Mouse (Mus musculus) lung, postnatal 0 days (tissue): ENCODE data around the gene Cyb5r3. TPM values are rescaled to one million over a fixed set of nuclear protein-coding genes. Genes with fewer than 3 reads are reported as not detected.

Source experiments
- ATAC-seq: fragments of 200-750 bp; cut with Nextera tagmentation; 2 replicates; pipeline ENCODE4 v1.8.0; 2017; ENCODE audit warnings: moderate library complexity
- DNase-seq: peaks from one replicate; pipeline ENCODE4 v3.0.0-alpha.2; 2016; ENCODE audit warnings: low spot score
- H3K27ac ChIP-seq: fragments of 300-500 bp; sonication (generic); 2 replicates; pipeline ENCODE4 v1.5.1; 2014; ENCODE audit warnings: antibody characterized with exemption, mild to moderate bottlenecking, low read length, mixed read lengths
- H3K27me3 ChIP-seq: fragments of 300-500 bp; sonication (generic); replicated peaks from 2 replicates; pipeline ENCODE4 v1.6.1; 2014; ENCODE audit warnings: low read length, mixed read lengths; ENCODE audit not compliant: insufficient read depth
- H3K36me3 ChIP-seq: fragments of 300-500 bp; sonication (generic); 2 replicates; pipeline ENCODE4 v1.6.1; 2014; ENCODE audit warnings: low read length, mixed read lengths; ENCODE audit not compliant: insufficient read depth
- H3K4me1 ChIP-seq: fragments of 300-500 bp; sonication (generic); 2 replicates; pipeline ENCODE4 v1.6.1; 2014; ENCODE audit warnings: antibody characterized with exemption, low read depth, low read length, mixed read lengths; ENCODE audit not compliant: insufficient read depth
- H3K4me2 ChIP-seq: fragments of 300-500 bp; sonication (generic); replicated peaks from 2 replicates; pipeline ENCODE4 v1.6.1; 2014; ENCODE audit warnings: low read depth, mild to moderate bottlenecking, low read length, moderate library complexity, mixed read lengths
- H3K4me3 ChIP-seq: fragments of 300-500 bp; sonication (generic); 2 replicates; pipeline ENCODE4 v1.5.1; 2014; ENCODE audit warnings: low read depth, low read length
- H3K9ac ChIP-seq: fragments of 300-500 bp; sonication (generic); replicated peaks from 2 replicates; pipeline ENCODE4 v1.6.1; 2014; ENCODE audit warnings: low read depth, mild to moderate bottlenecking
- H3K9me3 ChIP-seq: fragments of 300-500 bp; sonication (generic); 2 replicates; pipeline ENCODE4 v1.6.1; 2016; ENCODE audit warnings: low read length, mixed read lengths
- CTCF ChIP-seq: IDR thresholded peaks from 2 replicates; pipeline ENCODE4 v1.5.1; 2016; ENCODE audit warnings: antibody characterized with exemption, mild to moderate bottlenecking
- EP300 ChIP-seq: IDR thresholded peaks from 2 replicates; pipeline ENCODE4 v1.6.1; 2016; ENCODE audit warnings: antibody characterized with exemption, mild to moderate bottlenecking, control low read depth
- WGBS: fragments of 180-500 bp; shearing (Covaris S2); extraction: QIAGEN DNeasy Blood & Tissue Kit; methylation state at CpG from one replicate; pipeline ENCODE4 v1.1.7; 2014; 5-methylcytosine and 5-hydroxymethylcytosine counted together
- polyA plus RNA-seq: library from polyadenylated mRNA; unstranded; fragments of >200 nt; fragmentation: Nextera tagmentation; extraction: Ambion mirVana; gene quantifications from 2 replicates; pipeline ENCODE4 v1.2.1, GENCODE M21; 2015

Cyb5r3 gene
- polyA plus RNA-seq, 1 experiment from 2014 or later, result 183 TPM

DNA sequence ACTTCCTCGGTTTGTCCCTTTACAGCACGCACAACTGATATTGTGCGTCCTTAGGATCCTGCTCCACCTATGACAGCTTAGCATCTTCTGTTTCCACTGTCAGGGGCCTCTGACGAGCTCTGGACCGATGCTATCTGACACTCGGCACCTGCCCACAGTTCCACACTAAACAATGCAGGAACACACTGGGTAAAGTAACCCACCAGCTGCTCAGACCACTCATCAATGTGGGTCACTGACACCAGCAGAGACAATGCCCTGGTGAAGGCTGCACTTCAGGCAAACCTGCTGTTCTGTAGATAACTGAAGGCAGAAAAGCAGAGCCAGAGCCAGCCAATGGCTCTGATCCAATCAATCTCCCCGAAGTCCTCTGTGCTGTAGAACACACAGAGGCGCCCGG is 45.8 kb downstream of the Cyb5r3 start:
- DNase-seq, result no peak
- TF ChIP-seq EP300 (no peak), CTCF (no peak)
- Histone ChIP-seq H3K27ac (no peak overlapping the region), H3K9me3 (no peaks in the 10 kb centered on the region), H3K27me3 (no peaks in the 10 kb centered on the region), H3K4me2 (no peak overlapping the region), H3K4me3 (no peak overlapping the region), H3K4me1 (peaks cover 3% of the 10 kb centered on the region; the same call in 1 of the 2 replicates), H3K36me3 (peaks cover 44% of the 10 kb centered on the region), H3K9ac (no peak overlapping the region)
- ATAC-seq, result no peak
- 90% methylated on average over 9 of the region's 9 CpGs for WGBS

DNA sequence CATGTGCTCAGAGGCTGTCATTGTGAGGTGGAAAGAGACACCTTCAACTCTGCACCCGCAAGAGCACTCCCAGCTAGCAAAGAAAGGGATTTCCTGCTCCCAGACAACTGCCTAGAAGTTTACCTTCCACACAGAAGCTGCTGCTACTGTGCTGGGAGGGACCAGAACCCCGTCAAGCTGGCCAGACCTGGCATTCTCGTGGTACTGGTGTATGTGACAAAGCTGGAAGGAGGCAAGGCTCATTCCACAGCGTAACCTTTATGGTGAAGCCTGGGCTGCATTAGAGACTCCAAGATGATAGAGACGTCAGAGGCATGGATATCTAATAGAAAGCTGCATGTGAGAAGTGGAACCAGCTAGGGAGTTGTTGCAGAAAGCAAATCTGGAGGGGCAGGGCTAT is 47.8 kb downstream of the Cyb5r3 start:
- TF ChIP-seq CTCF (no peak), EP300 (no peak)
- Histone ChIP-seq H3K4me3 (no peak overlapping the region), H3K36me3 (peaks cover 32% of the 10 kb centered on the region), H3K9me3 (no peaks in the 10 kb centered on the region), H3K27me3 (no peaks in the 10 kb centered on the region), H3K27ac (no peak overlapping the region), H3K4me2 (no peak overlapping the region), H3K4me1 (peaks cover 4% of the 10 kb centered on the region; the same call in 1 of the 2 replicates), H3K9ac (no peak overlapping the region)
- DNase-seq (no peak), ATAC-seq (no peak)
- WGBS, result 70% methylated on average over 5 of the region's 5 CpGs

DNA sequence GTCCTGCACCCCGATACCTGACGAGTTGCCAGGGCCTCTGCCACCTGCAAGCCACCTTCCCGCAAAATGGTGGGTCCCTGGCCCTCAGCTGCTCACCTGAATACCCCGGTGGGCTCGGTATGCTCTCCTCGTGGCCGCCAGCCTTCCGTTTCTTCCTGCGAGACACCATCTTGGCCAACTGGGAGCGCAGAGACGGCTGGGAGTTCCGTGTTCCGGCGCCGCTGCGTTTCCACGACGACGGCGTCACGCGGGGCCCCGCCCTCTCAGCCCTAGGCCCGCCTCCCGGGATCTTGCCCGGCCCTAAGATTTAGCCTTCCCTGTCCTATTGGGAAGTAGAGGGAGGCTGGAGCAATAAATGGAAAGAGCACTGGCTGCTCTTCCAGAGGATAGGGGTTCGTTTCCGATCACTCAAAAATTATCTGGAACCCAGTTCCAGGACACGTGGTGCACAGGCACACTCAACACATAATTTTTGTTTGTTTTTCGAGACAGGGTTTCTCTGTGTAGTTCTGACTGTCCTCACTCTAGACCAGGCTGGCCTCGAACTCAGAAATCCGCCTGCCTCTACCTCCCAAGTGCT is 49.7 kb downstream of the Cyb5r3 start, which contains the start of gene Rrp7a:
Gene Rrp7a (minus strand): TSS at position 236 of the 580 bp plus-strand sequence.
- Histone ChIP-seq H3K4me2 (peak within 1 kb of the TSS; percentile 86), H3K27ac (peak within 1 kb of the TSS; percentile 69), H3K4me1 (peaks cover 4% of the 10 kb centered on the region; the same call in 1 of the 2 replicates), H3K9me3 (no peaks in the 10 kb centered on the region), H3K27me3 (no peaks in the 10 kb centered on the region), H3K4me3 (peak within 1 kb of the TSS; percentile 91), H3K36me3 (peaks cover 19% of the 10 kb centered on the region), H3K9ac (peak within 1 kb of the TSS; percentile 58)
- ATAC-seq, result peak; percentile 96
- WGBS, result 7% methylated on average over 32 of the region's 32 CpGs
- TF ChIP-seq EP300, result no peak
- no peak for TF ChIP-seq CTCF
- peak; percentile 92 for DNase-seq

GRCm38 (mm10) chr15:83121709-83122565 is 50.5 kb downstream of the Cyb5r3 start:
- Histone ChIP-seq H3K27me3 (no peaks in the 10 kb centered on the region), H3K4me3 (peak overlapping the region; percentile 91), H3K4me2 (peak overlapping the region; percentile 86), H3K9me3 (no peaks in the 10 kb centered on the region), H3K36me3 (peaks cover 23% of the 10 kb centered on the region), H3K27ac (peak overlapping the region; percentile 69), H3K9ac (peak overlapping the region; percentile 58), H3K4me1 (peaks cover 4% of the 10 kb centered on the region; the same call in 1 of the 2 replicates)
- TF ChIP-seq CTCF, result peak; percentile 53
- no peak for TF ChIP-seq EP300
- DNase-seq, result peak; percentile 68
- 1% methylated on average over 40 of the region's 43 CpGs for WGBS
- ATAC-seq, result peak; percentile 53

DNA sequence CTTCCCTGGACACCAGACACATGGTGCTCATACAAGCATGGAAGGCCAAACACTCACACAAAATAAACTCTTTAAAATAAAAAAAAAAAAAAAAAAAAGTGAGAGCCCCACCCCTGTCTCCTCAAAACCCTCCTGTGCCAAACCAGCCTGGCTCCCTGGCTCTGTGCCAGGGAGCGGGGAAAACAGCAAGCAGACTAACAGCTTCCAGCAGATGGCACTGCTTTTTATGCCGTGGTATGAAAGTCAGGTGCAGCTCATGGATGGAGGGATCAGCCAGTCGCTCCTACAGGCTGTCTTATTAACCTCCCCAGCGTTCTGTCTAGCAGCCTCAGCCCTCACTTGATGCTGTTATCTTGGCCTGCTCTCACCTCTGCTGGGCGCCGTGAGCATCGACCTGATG is 54.0 kb downstream of the Cyb5r3 start:
- no peak overlapping the region for H3K9ac ChIP-seq
- no peak overlapping the region for H3K4me2 ChIP-seq
- no peak for TF ChIP-seq EP300
- peak; percentile 63 for TF ChIP-seq CTCF
- H3K36me3 ChIP-seq, result peaks cover 20% of the 10 kb centered on the region; the same call in 1 of the 2 replicates
- no peaks in the 10 kb centered on the region for H3K27me3 ChIP-seq
- DNase-seq, result peak; percentile 66
- no peak overlapping the region for H3K4me3 ChIP-seq
- 52% methylated on average over 7 of the region's 7 CpGs for WGBS
- H3K9me3 ChIP-seq, result no peaks in the 10 kb centered on the region
- ATAC-seq, result no peak
- H3K4me1 ChIP-seq, result peaks cover 4% of the 10 kb centered on the region; the same call in 1 of the 2 replicates
- H3K27ac ChIP-seq, result no peak overlapping the region

DNA sequence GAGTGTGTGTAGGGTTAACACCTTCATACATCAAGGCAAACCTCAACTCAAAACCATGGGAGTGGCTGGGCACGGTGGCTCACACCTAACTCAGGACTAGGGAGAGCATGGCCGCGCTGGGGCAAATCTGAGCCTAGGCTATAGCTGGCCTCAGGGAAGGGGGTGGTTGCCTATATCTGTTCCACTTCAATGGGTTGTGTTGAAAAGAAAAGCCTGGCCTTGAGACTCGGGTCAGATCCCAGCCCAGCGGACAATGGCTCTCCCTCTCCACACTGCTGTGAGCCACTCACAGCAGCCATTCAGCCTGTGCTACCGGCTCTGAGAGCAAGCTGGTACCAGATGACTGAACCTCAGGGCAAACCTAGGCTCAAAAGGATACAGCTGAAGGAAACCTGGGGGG is 57.3 kb downstream of the Cyb5r3 start:
- Histone ChIP-seq H3K4me2 (no peak overlapping the region), H3K9ac (no peak overlapping the region), H3K27me3 (no peaks in the 10 kb centered on the region), H3K4me1 (no peaks in the 10 kb centered on the region), H3K27ac (no peak overlapping the region), H3K4me3 (no peak overlapping the region), H3K36me3 (peaks cover 20% of the 10 kb centered on the region; the same call in 1 of the 2 replicates), H3K9me3 (no peaks in the 10 kb centered on the region)
- no peak for ATAC-seq
- WGBS, result 85% methylated on average over 6 of the region's 6 CpGs
- DNase-seq, result no peak
- TF ChIP-seq CTCF, result no peak
- TF ChIP-seq EP300, result no peak
